Mouse (Mus musculus) urinary bladder, postnatal 14 days (tissue): ENCODE results near the gene Ralgapa2.
"Not testable (repeated sequence)": the region's sequence is repeated elsewhere in the genome, so short reads cannot be mapped to it uniquely, and the experiment has no call there.

Source experiments
- DNase-seq: peaks from one replicate; pipeline ENCODE4 v3.0.0; 2021; ENCODE audit warnings: low spot score

Gene Ralgapa2

GRCm38 (mm10) chr2:146498298-146498697 is 13.8 kb downstream of the Ralgapa2 start:
- no peak for DNase-seq

GRCm38 (mm10) chr2:146496995-146497394 is 15.1 kb downstream of the Ralgapa2 start:
- DNase-seq: no peak

- DNase-seq: no peak
Measured at GRCm38 (mm10) chr2:146495781-146496180, 16.4 kb downstream of the Ralgapa2 start.

GRCm38 (mm10) chr2:146493354-146493946 is 18.7 kb downstream of the Ralgapa2 start:
- DNase-seq: no peak

- no peak for DNase-seq
Measured at GRCm38 (mm10) chr2:146491830-146492610, 20.1 kb downstream of the Ralgapa2 start.

GRCm38 (mm10) chr2:146490926-146491325 is 21.2 kb downstream of the Ralgapa2 start:
- no peak for DNase-seq

GRCm38 (mm10) chr2:146488291-146488690 is 23.9 kb downstream of the Ralgapa2 start:
- no peak for DNase-seq

- no peak for DNase-seq
Measured at GRCm38 (mm10) chr2:146482859-146483258, 29.3 kb downstream of the Ralgapa2 start.

GRCm38 (mm10) chr2:146477491-146477890 is 34.7 kb downstream of the Ralgapa2 start:
- DNase-seq: no peak

- DNase-seq: no peak
Measured at GRCm38 (mm10) chr2:146476428-146476972, 35.6 kb downstream of the Ralgapa2 start.

GRCm38 (mm10) chr2:146476001-146476400 is 36.1 kb downstream of the Ralgapa2 start:
- no peak for DNase-seq

- DNase-seq: peak; percentile 7
Measured at GRCm38 (mm10) chr2:146470947-146471346, 41.2 kb downstream of the Ralgapa2 start.

- peak; percentile 11 for DNase-seq
Measured at GRCm38 (mm10) chr2:146469707-146470420, 42.3 kb downstream of the Ralgapa2 start.

GRCm38 (mm10) chr2:146468898-146469297 is 43.2 kb downstream of the Ralgapa2 start:
- DNase-seq: no peak

GRCm38 (mm10) chr2:146468016-146468415 is 44.1 kb downstream of the Ralgapa2 start:
- DNase-seq: no peak

- DNase-seq: not testable (repeated sequence)
Measured at GRCm38 (mm10) chr2:146466811-146467210, 45.3 kb downstream of the Ralgapa2 start.

GRCm38 (mm10) chr2:146457494-146457893 is 54.6 kb downstream of the Ralgapa2 start:
- DNase-seq: no peak

GRCm38 (mm10) chr2:146456612-146457011 is 55.5 kb downstream of the Ralgapa2 start:
- DNase-seq: no peak

GRCm38 (mm10) chr2:146456062-146456461 is 56.1 kb downstream of the Ralgapa2 start:
- DNase-seq: no peak

- no peak for DNase-seq
Measured at GRCm38 (mm10) chr2:146444009-146444408, 68.1 kb downstream of the Ralgapa2 start.

- no peak for DNase-seq
Measured at GRCm38 (mm10) chr2:146443291-146443875, 68.8 kb downstream of the Ralgapa2 start.

- DNase-seq: no peak
Measured at GRCm38 (mm10) chr2:146441711-146442110, 70.4 kb downstream of the Ralgapa2 start.
